Mouse (Mus musculus): ENCODE measurements at regions not wholly inside any gene's neighbourhood (a gene's known extent, or its start where the extent isn't known, plus 50 kb on each side); places are given as distances from the start of the nearest gene placed in this dataset.
A peak's percentile ranks its signal among the peaks of the same experiment; 100 is the strongest.

DNA sequence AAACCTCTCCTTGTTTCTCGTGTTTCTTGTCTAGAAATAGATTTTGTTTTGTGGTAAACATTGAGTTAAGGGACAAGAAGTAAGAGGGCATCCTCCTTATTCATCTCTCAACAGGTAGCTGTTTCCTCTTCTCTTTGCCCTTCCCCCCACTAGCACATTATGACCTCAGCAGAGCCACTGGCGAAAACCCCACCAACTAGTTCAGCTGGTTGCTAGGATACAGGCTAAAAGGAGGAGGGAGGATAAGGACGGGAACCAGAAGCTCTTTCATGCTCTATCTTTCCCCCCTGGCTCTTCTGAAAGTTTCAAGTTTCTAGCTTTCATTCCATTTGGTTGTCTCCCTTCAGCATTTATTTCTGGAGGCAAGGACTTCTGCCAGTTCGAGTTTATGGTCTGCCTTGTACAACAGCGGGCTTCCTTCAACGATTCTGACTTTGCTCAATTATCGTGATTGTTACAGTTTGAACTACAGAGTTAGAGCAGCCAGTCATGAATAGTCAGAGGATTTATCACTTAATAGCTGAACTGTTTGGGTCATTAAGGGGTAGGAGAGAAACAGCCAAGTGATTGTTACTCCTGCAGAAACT lies 78.8 kb upstream of the Acsl4 start:
- H3K4me3 ChIP-seq (ENCODE audit: insufficient read depth in 1 of 2, low read depth in 1 of 2, low read length in 2 of 2, poor library complexity in 1 of 2, severe bottlenecking in 1 of 2), result no peak overlapping the region
- H3K9ac ChIP-seq (ENCODE audit: insufficient read depth, low read depth, low read length, poor library complexity, severe bottlenecking), result no peak overlapping the region
- H3K9me3 ChIP-seq (ENCODE audit: control insufficient read depth, insufficient read depth, low read depth, low read length), result no peaks in the 10 kb centered on the region
- in situ Hi-C loops (cut with MboI; ENCODE audit: low sequenced_read_pairs in 2 of 2, unreplicated experiment in 2 of 2), result no loop called here
- peak; percentile 25 for DNase-seq (ENCODE audit: low read depth, low spot score)
- TF ChIP-seq ZNF384 (IDR thresholded peaks at IDR 0.05; ENCODE audit: low read depth, low read length), result no peak
- H3K36me3 ChIP-seq (ENCODE audit: control insufficient read depth, insufficient read depth, low read length, poor library complexity, severe bottlenecking), result no peaks in the 10 kb centered on the region
- H3K27ac ChIP-seq (ENCODE audit: insufficient read depth, low read depth, low read length, poor library complexity, severe bottlenecking), result peak overlapping the region; percentile 48; the same call in 1 of the 2 replicates
- peaks cover 4 to 5% of the 10 kb centered on the region in 2 experiments; a peak in 2 of 4 replicates for H3K4me1 ChIP-seq (ENCODE audit: control insufficient read depth in 2 of 2, insufficient read depth in 2 of 2, low read length in 2 of 2, poor library complexity in 1 of 2)

- H3K36me3 ChIP-seq (ENCODE audit: control insufficient read depth, insufficient read depth, low read length, poor library complexity, severe bottlenecking), result no peaks in the 10 kb centered on the region
- no peak overlapping the region for H3K27ac ChIP-seq (ENCODE audit: insufficient read depth, low read depth, low read length, poor library complexity, severe bottlenecking)
- in situ Hi-C loops (cut with MboI; ENCODE audit: low sequenced_read_pairs in 2 of 2, unreplicated experiment in 2 of 2), result no loop called here
- H3K9ac ChIP-seq (ENCODE audit: insufficient read depth, low read depth, low read length, poor library complexity, severe bottlenecking), result no peak overlapping the region
- H3K4me3 ChIP-seq (ENCODE audit: insufficient read depth in 1 of 2, low read depth in 1 of 2, low read length in 2 of 2, poor library complexity in 1 of 2, severe bottlenecking in 1 of 2), result no peak overlapping the region
- no peak for DNase-seq (ENCODE audit: low read depth, low spot score)
- peaks cover 3 to 4% of the 10 kb centered on the region in 2 experiments; a peak in 2 of 4 replicates for H3K4me1 ChIP-seq (ENCODE audit: control insufficient read depth in 2 of 2, insufficient read depth in 2 of 2, low read length in 2 of 2, poor library complexity in 1 of 2)
- H3K9me3 ChIP-seq (ENCODE audit: control insufficient read depth, insufficient read depth, low read depth, low read length), result no peaks in the 10 kb centered on the region
- TF ChIP-seq ZC3H11A (IDR thresholded peaks at IDR 0.05; ENCODE audit: borderline replicate concordance, low read depth, low read length), result no peak
These were observed 79.7 kb upstream of the Acsl4 start for GRCm38 (mm10) chrX:142470083-142470482.

- no peak for DNase-seq (ENCODE audit: low read depth, low spot score)
- Histone ChIP-seq H3K27ac (ENCODE audit: insufficient read depth, low read depth, low read length, poor library complexity, severe bottlenecking) (no peak overlapping the region), H3K9me3 (ENCODE audit: control insufficient read depth, insufficient read depth, low read depth, low read length) (no peaks in the 10 kb centered on the region), H3K4me1 (ENCODE audit: control insufficient read depth in 2 of 2, insufficient read depth in 2 of 2, low read length in 2 of 2, poor library complexity in 1 of 2) (no peaks in the 10 kb centered on the region), H3K36me3 (ENCODE audit: control insufficient read depth, insufficient read depth, low read length, poor library complexity, severe bottlenecking) (no peaks in the 10 kb centered on the region), H3K4me3 (ENCODE audit: insufficient read depth in 1 of 2, low read depth in 1 of 2, low read length in 2 of 2, poor library complexity in 1 of 2, severe bottlenecking in 1 of 2) (no peak overlapping the region), H3K9ac (ENCODE audit: insufficient read depth, low read depth, low read length, poor library complexity, severe bottlenecking) (no peak overlapping the region)
- in situ Hi-C loops (cut with MboI; ENCODE audit: low sequenced_read_pairs in 2 of 2, unreplicated experiment in 2 of 2), result no loop called here
- TF ChIP-seq ZNF384 (IDR thresholded peaks at IDR 0.05; ENCODE audit: low read depth, low read length) (no peak), CHD2 (IDR thresholded peaks at IDR 0.05; ENCODE audit: low read depth, low read length) (no peak), HCFC1 (IDR thresholded peaks at IDR 0.05; ENCODE audit: borderline replicate concordance, insufficient read depth, low read length) (no peak), ZC3H11A (IDR thresholded peaks at IDR 0.05; ENCODE audit: borderline replicate concordance, low read depth, low read length) (no peak), MAFK (IDR thresholded peaks at IDR 0.05; ENCODE audit: insufficient read depth, low read depth, low read length) (no peak)
These were observed 91.0 kb upstream of the Acsl4 start for GRCm38 (mm10) chrX:142481203-142481815.

DNA sequence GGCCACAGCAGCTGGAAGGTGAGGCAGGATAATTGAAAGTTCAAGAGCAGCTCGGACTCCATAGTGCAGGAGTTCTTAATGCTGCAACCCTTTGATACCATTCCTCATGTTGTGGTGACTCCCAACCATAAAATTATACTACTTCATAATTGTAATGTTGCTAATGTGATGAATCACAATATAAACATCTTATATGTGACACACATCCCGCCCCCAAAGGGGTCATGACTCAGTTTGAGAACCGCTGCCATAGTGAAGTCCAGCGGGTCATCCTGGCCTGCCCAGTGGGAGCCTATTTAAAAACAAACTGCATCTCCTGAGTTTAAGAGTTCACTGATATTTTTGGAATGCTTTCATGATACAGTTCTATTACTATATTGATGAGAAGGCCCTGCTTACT lies 97.7 kb upstream of the Acsl4 start:
- H3K27ac ChIP-seq (ENCODE audit: insufficient read depth, low read depth, low read length, poor library complexity, severe bottlenecking), result no peak overlapping the region
- no peaks in the 10 kb centered on the region for H3K4me1 ChIP-seq (ENCODE audit: control insufficient read depth in 2 of 2, insufficient read depth in 2 of 2, low read length in 2 of 2, poor library complexity in 1 of 2)
- in situ Hi-C loops (cut with MboI; ENCODE audit: low sequenced_read_pairs in 2 of 2, unreplicated experiment in 2 of 2), result no loop called here
- no peaks in the 10 kb centered on the region for H3K36me3 ChIP-seq (ENCODE audit: control insufficient read depth, insufficient read depth, low read length, poor library complexity, severe bottlenecking)
- no peak for DNase-seq (ENCODE audit: low read depth, low spot score)
- no peaks in the 10 kb centered on the region for H3K9me3 ChIP-seq (ENCODE audit: control insufficient read depth, insufficient read depth, low read depth, low read length)
- TF ChIP-seq MAFK (IDR thresholded peaks at IDR 0.05; ENCODE audit: insufficient read depth, low read depth, low read length), result no peak
- TF ChIP-seq ZC3H11A (IDR thresholded peaks at IDR 0.05; ENCODE audit: borderline replicate concordance, low read depth, low read length), result no peak
- TF ChIP-seq ZNF384 (IDR thresholded peaks at IDR 0.05; ENCODE audit: low read depth, low read length), result no peak
- TF ChIP-seq CHD2 (IDR thresholded peaks at IDR 0.05; ENCODE audit: low read depth, low read length), result no peak
- no peak for TF ChIP-seq HCFC1 (IDR thresholded peaks at IDR 0.05; ENCODE audit: borderline replicate concordance, insufficient read depth, low read length)
- H3K9ac ChIP-seq (ENCODE audit: insufficient read depth, low read depth, low read length, poor library complexity, severe bottlenecking), result no peak overlapping the region
- no peak overlapping the region for H3K4me3 ChIP-seq (ENCODE audit: insufficient read depth in 1 of 2, low read depth in 1 of 2, low read length in 2 of 2, poor library complexity in 1 of 2, severe bottlenecking in 1 of 2)

DNA sequence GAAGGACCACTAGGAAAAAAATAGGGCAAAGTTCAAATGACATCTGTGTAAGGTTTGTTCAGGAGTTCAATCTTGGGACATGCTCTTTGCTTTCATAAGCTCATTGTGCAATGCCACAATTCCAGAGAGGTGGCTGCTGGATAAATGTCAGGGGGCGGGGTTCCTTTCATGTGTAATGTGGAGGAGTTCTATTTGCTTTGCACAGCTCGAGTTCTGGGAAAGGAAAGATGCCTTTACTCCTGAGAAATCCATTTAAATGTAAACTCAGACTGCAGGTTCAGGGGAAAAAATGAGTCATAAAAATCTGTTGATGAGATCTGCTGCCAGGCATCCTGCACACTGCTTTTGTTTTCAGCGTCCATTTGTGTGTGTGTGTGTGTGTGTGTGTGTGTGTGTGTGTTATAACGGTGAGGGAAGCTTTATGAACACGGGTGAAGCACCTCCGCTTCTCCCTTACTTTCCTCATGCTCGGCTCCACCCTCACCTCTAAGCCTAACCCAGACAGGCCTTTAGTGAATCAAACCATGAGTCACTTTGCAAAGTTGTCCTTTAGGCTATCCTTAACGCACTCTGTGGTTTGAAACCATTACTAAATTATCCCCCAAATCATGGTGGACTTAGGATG lies 99.9 kb upstream of the Acsl4 start:
- TF ChIP-seq HCFC1 (IDR thresholded peaks at IDR 0.05; ENCODE audit: borderline replicate concordance, insufficient read depth, low read length) (no peak), ZC3H11A (IDR thresholded peaks at IDR 0.05; ENCODE audit: borderline replicate concordance, low read depth, low read length) (no peak), MAFK (IDR thresholded peaks at IDR 0.05; ENCODE audit: insufficient read depth, low read depth, low read length) (no peak)
- in situ Hi-C loops (cut with MboI; ENCODE audit: low sequenced_read_pairs in 2 of 2, unreplicated experiment in 2 of 2), result no loop called here
- no peak overlapping the region for H3K27ac ChIP-seq (ENCODE audit: insufficient read depth, low read depth, low read length, poor library complexity, severe bottlenecking)
- no peak overlapping the region for H3K4me3 ChIP-seq (ENCODE audit: insufficient read depth in 1 of 2, low read depth in 1 of 2, low read length in 2 of 2, poor library complexity in 1 of 2, severe bottlenecking in 1 of 2)
- no peak for DNase-seq (ENCODE audit: low read depth, low spot score)
- no peak overlapping the region for H3K9ac ChIP-seq (ENCODE audit: insufficient read depth, low read depth, low read length, poor library complexity, severe bottlenecking)
- no peaks in the 10 kb centered on the region for H3K9me3 ChIP-seq (ENCODE audit: control insufficient read depth, insufficient read depth, low read depth, low read length)
- no peaks in the 10 kb centered on the region for H3K4me1 ChIP-seq (ENCODE audit: control insufficient read depth in 2 of 2, insufficient read depth in 2 of 2, low read length in 2 of 2, poor library complexity in 1 of 2)
- no peaks in the 10 kb centered on the region for H3K36me3 ChIP-seq (ENCODE audit: control insufficient read depth, insufficient read depth, low read length, poor library complexity, severe bottlenecking)
